Mouse (Mus musculus) forebrain, embryonic 11.5 days (tissue): ENCODE data around the gene Ikbip. TPM values are rescaled to one million over a fixed set of nuclear protein-coding genes. Genes with fewer than 3 reads are reported as not detected.

Experiments used
- ATAC-seq: fragments of 200-750 bp; cut with Nextera tagmentation; replicated peaks from 2 replicates; pipeline ENCODE4 v1.8.0; 2017; ENCODE audit warnings: moderate TSS enrichment; ENCODE audit not compliant: low FRiP score
- DNase-seq: peaks from one replicate; pipeline ENCODE4 v3.0.0-alpha.2; 2017; ENCODE audit warnings: low spot score
- H3K27ac ChIP-seq: fragments of 300-500 bp; sonication (generic); 2 replicates; pipeline ENCODE4 v1.5.1; 2014; ENCODE audit warnings: low read depth, low read length
- H3K27me3 ChIP-seq: fragments of 300-500 bp; sonication (generic); 2 replicates; pipeline ENCODE4 v1.6.1; 2014; ENCODE audit warnings: mild to moderate bottlenecking, low read length, mixed read lengths; ENCODE audit not compliant: control insufficient read depth, insufficient read depth
- H3K36me3 ChIP-seq: fragments of 300-500 bp; sonication (generic); 2 replicates; pipeline ENCODE4 v1.6.1; 2014; ENCODE audit warnings: mild to moderate bottlenecking, low read length, moderate library complexity, mixed read lengths; ENCODE audit not compliant: control insufficient read depth, insufficient read depth
- H3K4me1 ChIP-seq: fragments of 300-500 bp; sonication (generic); replicated peaks from 2 replicates; pipeline ENCODE4 v1.6.1; 2014; ENCODE audit warnings: low read length, mixed read lengths; ENCODE audit not compliant: control insufficient read depth, insufficient read depth
- H3K4me2 ChIP-seq: fragments of 300-500 bp; sonication (generic); 2 replicates; pipeline ENCODE4 v1.6.1; 2014; ENCODE audit warnings: low read depth, mild to moderate bottlenecking, low read length, moderate library complexity, mixed read lengths; ENCODE audit not compliant: severe bottlenecking
- H3K4me3 ChIP-seq: fragments of 300-500 bp; sonication (generic); 2 replicates; pipeline ENCODE4 v1.5.1; 2014; ENCODE audit warnings: low read depth, low read length
- H3K9ac ChIP-seq: fragments of 300-500 bp; sonication (generic); 2 replicates; pipeline ENCODE4 v1.6.1; 2014; ENCODE audit warnings: low read length
- H3K9me3 ChIP-seq: fragments of 300-500 bp; sonication (generic); 2 replicates; pipeline ENCODE4 v1.6.1; 2016; ENCODE audit warnings: low read length, mixed read lengths; ENCODE audit not compliant: control insufficient read depth
- WGBS: fragments of 180-500 bp; shearing (Covaris S2); extraction: QIAGEN DNeasy Blood & Tissue Kit; methylation state at CpG from one replicate; pipeline ENCODE4 v1.1.7; 2014; 5-methylcytosine and 5-hydroxymethylcytosine counted together
- polyA plus RNA-seq: library from polyadenylated mRNA; unstranded; fragments of >200 nt; fragmentation: Nextera tagmentation; extraction: Ambion mirVana; gene quantifications from 2 replicates; pipeline ENCODE4 v1.2.1, GENCODE M21; 2014

Gene Ikbip
- polyA plus RNA-seq, 1 experiment from 2014 or later: 22.7 TPM

DNA sequence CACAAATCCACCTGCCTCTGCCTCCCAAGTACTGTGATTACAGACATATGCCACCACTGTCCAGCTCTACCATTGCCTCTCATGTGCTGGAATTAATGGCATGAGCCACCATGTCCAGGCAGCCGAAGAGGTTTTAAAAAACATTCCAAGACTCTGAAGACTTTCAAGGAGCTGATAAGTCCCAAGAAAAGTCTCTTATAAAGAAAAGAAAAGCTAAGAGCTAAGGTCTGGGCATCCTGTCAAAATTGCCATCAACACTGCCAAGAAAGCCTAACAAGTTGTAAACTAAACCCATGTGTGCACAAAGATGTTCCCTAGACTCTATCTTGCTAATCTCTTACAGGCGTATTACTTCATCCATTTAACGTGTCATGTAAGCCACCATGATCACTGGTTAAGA lies 9.4 kb upstream of the Ikbip start:
- no peak for ATAC-seq

DNA sequence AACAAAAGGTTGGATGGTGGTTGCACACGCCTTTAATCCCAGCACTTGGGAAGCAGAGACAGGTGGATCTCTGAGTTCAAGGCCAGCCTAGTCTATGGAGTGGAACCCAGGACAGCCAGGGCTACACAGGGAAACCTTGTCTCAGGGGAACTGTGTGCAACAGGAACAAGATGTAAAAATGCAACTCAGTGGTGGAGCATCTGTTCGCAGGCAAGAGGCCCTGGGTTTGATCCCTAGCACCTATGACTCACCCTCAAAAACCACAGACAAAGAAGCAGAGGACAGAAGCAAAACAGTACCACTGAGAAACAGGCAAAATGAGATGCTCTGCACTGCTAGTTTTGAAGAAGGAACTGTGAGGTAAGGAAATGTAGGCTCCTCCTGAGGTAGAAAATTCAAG lies 6.1 kb upstream of the Ikbip start:
- H3K9ac ChIP-seq: no peak overlapping the region
- no peaks in the 10 kb centered on the region for H3K27me3 ChIP-seq
- no peaks in the 10 kb centered on the region for H3K9me3 ChIP-seq
- no peaks in the 10 kb centered on the region; the same call in 1 of the 2 replicates for H3K36me3 ChIP-seq
- H3K4me3 ChIP-seq: no peak overlapping the region
- H3K4me1 ChIP-seq: no peaks in the 10 kb centered on the region
- H3K4me2 ChIP-seq: no peak overlapping the region
- ATAC-seq (no peak), DNase-seq (no peak)
- WGBS: 82% methylated on average over 2 of the region's 2 CpGs
- H3K27ac ChIP-seq: no peak overlapping the region

More for the DNA sequence above, 9.4 kb upstream of the Ikbip start:
- no peak for DNase-seq
- no peak overlapping the region for H3K4me3 ChIP-seq
- no peak overlapping the region for H3K4me2 ChIP-seq
- H3K27ac ChIP-seq: no peak overlapping the region
- H3K9me3 ChIP-seq: no peaks in the 10 kb centered on the region
- H3K36me3 ChIP-seq: no peaks in the 10 kb centered on the region; the same call in 1 of the 2 replicates
- WGBS: 91% methylated on average over 3 of the region's 3 CpGs
- H3K27me3 ChIP-seq: no peaks in the 10 kb centered on the region
- no peaks in the 10 kb centered on the region for H3K4me1 ChIP-seq
- no peak overlapping the region for H3K9ac ChIP-seq

DNA sequence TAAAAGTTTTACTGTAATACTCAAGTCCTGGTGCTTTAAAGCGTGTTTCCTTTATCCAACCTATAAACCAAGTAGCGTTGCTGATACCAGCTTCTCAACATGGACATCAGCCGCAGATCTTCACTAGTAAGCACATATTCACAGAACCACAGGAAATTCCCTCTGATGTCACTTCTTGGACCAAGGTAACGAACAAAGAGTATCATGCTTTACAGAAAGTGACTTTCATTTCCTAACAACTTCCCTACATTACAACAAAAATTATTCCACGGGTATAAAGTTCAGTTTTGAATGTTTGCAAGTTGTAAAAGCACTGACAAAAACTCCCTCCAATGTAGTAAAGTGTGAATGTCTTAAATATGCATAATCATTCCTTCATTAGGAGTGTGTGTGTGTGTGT lies 2.2 kb upstream of the Ikbip start:
- H3K9me3 ChIP-seq: no peaks in the 10 kb centered on the region
- WGBS: 90% methylated on average over 5 of the region's 5 CpGs
- DNase-seq (no peak), ATAC-seq (no peak)
- no peak overlapping the region for H3K9ac ChIP-seq
- no peak overlapping the region for H3K4me3 ChIP-seq
- no peaks in the 10 kb centered on the region for H3K36me3 ChIP-seq
- 0 out of 2 replicates have a peak, but pooled peaks cover 2% of the 10 kb centered on the region for H3K4me1 ChIP-seq
- H3K27me3 ChIP-seq: no peaks in the 10 kb centered on the region
- no peak overlapping the region for H3K4me2 ChIP-seq
- H3K27ac ChIP-seq: no peak overlapping the region

DNA sequence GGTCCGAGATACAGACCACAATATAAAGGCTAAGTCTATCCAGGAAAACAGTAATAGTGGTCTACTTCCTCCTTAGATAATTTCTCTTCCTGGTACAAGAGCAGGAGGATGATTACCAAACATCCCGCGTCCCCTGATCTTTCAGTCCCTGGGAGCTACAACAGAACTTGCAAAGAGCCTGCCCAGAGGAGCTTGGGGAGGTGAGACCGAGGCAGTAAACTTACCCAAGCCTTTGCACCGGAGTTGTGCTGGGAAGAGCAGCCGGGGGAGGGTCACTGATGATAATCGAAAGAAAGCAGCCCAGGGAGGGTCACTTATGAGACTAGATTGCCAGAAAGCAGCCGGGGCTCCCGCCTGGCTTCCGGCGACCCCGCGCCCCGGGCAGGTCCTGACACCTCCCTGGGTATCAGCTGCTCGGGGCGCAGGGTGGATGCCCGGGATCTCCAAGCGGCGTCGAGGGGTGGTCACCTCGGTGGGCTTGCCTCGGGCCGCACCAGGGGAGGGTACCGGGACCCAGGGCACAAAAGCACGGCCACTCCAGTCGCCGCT lies 707 bp upstream of the Ikbip start:
- H3K9ac ChIP-seq: peak overlapping the region; percentile 87
- H3K27me3 ChIP-seq: no peaks in the 10 kb centered on the region
- peak; percentile 59 for ATAC-seq
- H3K4me2 ChIP-seq: peak overlapping the region; percentile 71
- DNase-seq: no peak
- no peaks in the 10 kb centered on the region for H3K9me3 ChIP-seq
- no peaks in the 10 kb centered on the region for H3K36me3 ChIP-seq
- peak overlapping the region; percentile 71 for H3K27ac ChIP-seq
- WGBS: under 1% methylated on average over 27 of the region's 27 CpGs
- H3K4me3 ChIP-seq: peak overlapping the region; percentile 88
- H3K4me1 ChIP-seq: 0 out of 2 replicates have a peak, but pooled peaks cover 2% of the 10 kb centered on the region

DNA sequence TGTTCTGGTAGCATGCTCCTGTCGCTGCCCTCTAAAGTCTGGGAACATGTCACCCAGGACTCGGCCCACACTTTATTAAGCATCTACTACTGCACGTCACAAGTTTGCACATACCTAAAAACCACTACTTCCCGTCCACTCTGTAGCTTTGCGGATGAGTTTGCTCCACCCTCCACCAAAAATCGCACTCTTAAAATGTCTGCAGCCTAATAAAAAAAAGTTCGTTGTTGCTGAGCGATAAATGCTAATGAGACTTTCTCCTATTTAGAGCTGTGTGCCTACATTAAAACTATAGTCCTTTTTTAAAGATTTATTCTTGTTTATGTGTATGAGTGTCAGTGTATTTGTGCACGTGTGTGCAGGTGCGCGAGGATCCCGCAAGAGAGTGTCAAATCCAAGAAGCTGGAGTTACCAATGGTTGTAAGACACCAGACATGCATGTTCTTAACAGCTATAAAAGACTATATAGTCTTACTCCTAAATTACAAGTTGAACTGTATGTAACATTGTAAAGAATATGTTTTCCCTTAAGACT lies 720 bp downstream of the Ikbip start:
- Histone ChIP-seq H3K9ac (peak overlapping the region; percentile 62), H3K27ac (no peak overlapping the region), H3K27me3 (no peaks in the 10 kb centered on the region), H3K4me3 (peak overlapping the region; percentile 88), H3K4me2 (peak overlapping the region; percentile 64), H3K9me3 (no peaks in the 10 kb centered on the region), H3K4me1 (0 out of 2 replicates have a peak, but pooled peaks cover 2% of the 10 kb centered on the region), H3K36me3 (no peaks in the 10 kb centered on the region)
- WGBS: 56% methylated on average over 12 of the region's 12 CpGs
- no peak for DNase-seq
- ATAC-seq: no peak

DNA sequence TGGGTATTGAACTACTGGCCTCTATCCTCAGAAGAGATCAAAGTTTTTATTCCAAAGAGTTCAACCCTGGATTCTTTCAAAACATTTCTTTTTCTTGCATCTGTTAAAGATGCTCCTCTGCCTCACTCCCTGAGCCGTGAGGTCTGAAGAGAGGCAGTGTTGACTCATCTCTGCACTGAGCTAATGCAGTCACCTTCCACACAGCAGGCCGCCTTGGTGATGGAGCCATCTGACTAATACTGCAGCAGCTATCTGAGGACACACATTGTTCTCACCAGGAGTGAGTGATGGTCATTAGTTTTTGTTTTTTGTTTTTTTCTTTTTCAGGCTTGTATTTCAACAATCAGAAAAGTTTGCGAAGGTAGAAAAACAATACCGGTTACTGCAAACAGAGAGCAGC lies 10.1 kb downstream of the Ikbip start:
- H3K36me3 ChIP-seq: no peaks in the 10 kb centered on the region
- no peak for DNase-seq
- no peak overlapping the region for H3K4me2 ChIP-seq
- H3K9me3 ChIP-seq: no peaks in the 10 kb centered on the region
- H3K4me3 ChIP-seq: no peak overlapping the region
- H3K27ac ChIP-seq: no peak overlapping the region
- ATAC-seq: no peak
- H3K9ac ChIP-seq: no peak overlapping the region
- no peaks in the 10 kb centered on the region for H3K27me3 ChIP-seq
- H3K4me1 ChIP-seq: no peaks in the 10 kb centered on the region
- WGBS: 94% methylated on average over 4 of the region's 4 CpGs

DNA sequence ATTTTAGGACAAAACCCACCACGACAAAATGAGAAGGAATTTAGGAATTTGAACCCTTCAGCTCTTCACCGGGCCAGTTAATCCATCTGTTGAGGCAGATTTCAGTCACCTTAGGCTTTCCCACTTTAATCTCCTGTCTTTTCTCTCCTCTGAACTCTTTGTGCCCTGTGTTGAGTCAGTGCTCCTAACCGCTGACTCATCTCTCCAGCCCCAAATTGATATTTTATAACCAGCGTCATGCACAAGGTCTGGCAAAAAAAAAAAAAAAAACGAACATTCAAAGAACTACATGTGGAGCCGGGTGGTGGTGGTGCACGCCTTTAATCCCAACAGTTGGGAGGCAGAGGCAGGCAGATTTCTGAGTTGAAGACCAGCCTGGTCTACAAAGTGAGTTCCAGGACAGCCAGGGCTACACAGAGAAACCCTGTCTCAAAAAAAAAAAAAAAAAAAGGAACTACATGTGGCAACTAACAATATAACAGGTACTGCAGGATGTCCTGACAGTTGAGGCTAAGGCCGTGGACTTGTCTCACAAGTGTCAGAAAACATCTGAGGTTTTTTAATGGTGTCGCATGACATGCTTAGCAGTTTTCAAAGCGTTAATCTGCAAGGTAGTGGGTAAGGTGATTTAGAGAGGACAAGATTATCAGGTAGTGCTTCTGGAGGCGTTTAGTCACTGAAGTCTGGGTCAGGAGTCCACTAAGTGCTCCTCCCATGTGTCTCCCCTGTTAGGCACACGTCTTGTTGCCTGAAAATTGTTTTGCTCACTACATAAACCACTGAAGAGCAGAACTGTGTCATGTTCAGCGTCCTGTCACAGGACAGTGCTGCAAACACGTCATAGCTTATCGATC lies 11.7 kb downstream of the Ikbip start:
- Histone ChIP-seq H3K27ac (no peak overlapping the region), H3K36me3 (no peaks in the 10 kb centered on the region), H3K9me3 (no peaks in the 10 kb centered on the region), H3K4me1 (no peaks in the 10 kb centered on the region), H3K4me3 (no peak overlapping the region), H3K9ac (no peak overlapping the region), H3K27me3 (no peaks in the 10 kb centered on the region), H3K4me2 (no peak overlapping the region)
- 94% methylated on average over 15 of the region's 15 CpGs for WGBS
- DNase-seq (no peak), ATAC-seq (no peak)

DNA sequence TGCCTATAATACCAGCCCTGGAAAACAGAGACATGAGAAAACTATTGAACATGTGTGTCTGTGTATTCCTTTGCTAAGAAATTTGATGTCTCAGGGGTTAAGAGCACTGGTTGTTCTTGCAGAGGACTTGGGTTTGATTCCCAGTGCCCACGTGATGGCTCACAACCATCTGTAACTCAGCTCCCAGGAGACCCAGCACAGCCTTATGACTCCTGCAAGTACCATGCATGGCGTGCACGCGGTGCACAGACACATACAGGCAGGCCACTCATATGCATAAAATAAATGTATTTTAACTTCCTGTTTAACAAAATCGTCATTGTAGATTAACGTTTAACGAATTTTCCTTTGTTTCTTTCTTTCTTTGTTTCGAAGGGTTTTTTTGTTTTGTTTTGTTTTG lies 15.3 kb downstream of the Ikbip start:
- H3K9me3 ChIP-seq: no peaks in the 10 kb centered on the region
- H3K27ac ChIP-seq: no peak overlapping the region
- H3K9ac ChIP-seq: no peak overlapping the region
- no peak overlapping the region for H3K4me2 ChIP-seq
- no peaks in the 10 kb centered on the region for H3K4me1 ChIP-seq
- no peak overlapping the region for H3K4me3 ChIP-seq
- DNase-seq (no peak), ATAC-seq (no peak)
- 92% methylated on average over 8 of the region's 8 CpGs for WGBS
- H3K36me3 ChIP-seq: no peaks in the 10 kb centered on the region; the same call in 1 of the 2 replicates
- H3K27me3 ChIP-seq: no peaks in the 10 kb centered on the region
